Mouse (Mus musculus) embryonic facial prominence, embryonic 13.5 days (tissue): ENCODE results near the gene Cyp2ab1. TPM values are rescaled to one million over a fixed set of nuclear protein-coding genes. Genes with fewer than 3 reads are reported as not detected.

ENCODE experiments used
- ATAC-seq: fragments of 200-750 bp; cut with Nextera tagmentation; 2 replicates; pipeline ENCODE4 v1.8.0; 2017; ENCODE audit warnings: low read depth; ENCODE audit not compliant: insufficient number of reproducible peaks, insufficient read depth, low FRiP score, low TSS enrichment
- H3K27ac ChIP-seq: fragments of 300-500 bp; sonication (generic); 2 replicates; pipeline ENCODE4 v1.5.1; 2015; ENCODE audit warnings: moderate library complexity, mild to moderate bottlenecking, inconsistent platforms
- H3K27me3 ChIP-seq: fragments of 300-500 bp; sonication (generic); 2 replicates; pipeline ENCODE4 v1.6.1; 2015; ENCODE audit warnings: mild to moderate bottlenecking, inconsistent platforms
- H3K36me3 ChIP-seq: fragments of 300-500 bp; sonication (generic); 2 replicates; pipeline ENCODE4 v1.6.1; 2015; ENCODE audit warnings: mild to moderate bottlenecking, inconsistent platforms
- H3K4me1 ChIP-seq: fragments of 300-500 bp; sonication (generic); 2 replicates; pipeline ENCODE4 v1.6.1; 2015; ENCODE audit warnings: inconsistent platforms
- H3K4me2 ChIP-seq: fragments of 300-500 bp; sonication (generic); 2 replicates; pipeline ENCODE4 v1.6.1; 2015; ENCODE audit warnings: moderate library complexity, mild to moderate bottlenecking, inconsistent platforms
- H3K4me3 ChIP-seq: fragments of 300-500 bp; sonication (generic); 2 replicates; pipeline ENCODE4 v1.5.1; 2015; ENCODE audit warnings: mild to moderate bottlenecking, inconsistent platforms
- H3K9ac ChIP-seq: fragments of 300-500 bp; sonication (generic); 2 replicates; pipeline ENCODE4 v1.6.1; 2015; ENCODE audit warnings: mild to moderate bottlenecking, inconsistent platforms
- H3K9me3 ChIP-seq: fragments of 300-500 bp; sonication (generic); 2 replicates; pipeline ENCODE4 v1.6.1; 2016; ENCODE audit warnings: inconsistent platforms
- WGBS: fragments of 180-500 bp; shearing (Covaris S2); methylation state at CpG from one replicate; pipeline ENCODE4 v1.1.7; 2015; ENCODE audit warnings: mixed read lengths; 5-methylcytosine and 5-hydroxymethylcytosine counted together
- polyA plus RNA-seq: library from polyadenylated mRNA; unstranded; fragments of >200 nt; fragmentation: Nextera tagmentation; extraction: Ambion mirVana; gene quantifications from 2 replicates; pipeline ENCODE4 v1.2.1, GENCODE M21; 2015

Cyp2ab1 gene
- polyA plus RNA-seq, 1 experiment from 2014 or later, result not detected

DNA sequence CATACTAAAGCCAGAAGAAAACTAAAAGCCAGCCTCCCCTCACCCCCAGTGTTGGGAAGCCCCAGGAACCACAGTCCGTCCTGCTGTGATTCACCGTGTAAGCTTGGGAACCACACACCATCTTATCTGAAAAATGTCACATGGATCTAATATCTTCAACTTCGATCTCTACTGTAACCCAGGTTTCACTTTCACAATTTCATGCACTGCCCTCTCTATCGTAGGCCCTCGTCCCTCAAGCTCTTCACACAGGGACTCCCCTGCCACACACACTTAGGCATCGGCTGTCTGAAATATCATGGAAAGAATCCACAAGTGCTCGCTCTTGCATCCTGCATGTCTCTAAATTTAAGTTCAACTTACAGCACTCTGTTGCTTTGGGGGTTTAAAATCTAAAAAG is 60.1 kb downstream of the Cyp2ab1 start:
- 62% methylated on average over 7 of the region's 7 CpGs for WGBS
- H3K4me2 ChIP-seq, result no peak overlapping the region
- H3K36me3 ChIP-seq, result no peaks in the 10 kb centered on the region
- no peaks in the 10 kb centered on the region for H3K27me3 ChIP-seq
- H3K27ac ChIP-seq, result no peak overlapping the region
- no peaks in the 10 kb centered on the region for H3K4me1 ChIP-seq
- H3K9me3 ChIP-seq, result no peaks in the 10 kb centered on the region
- ATAC-seq, result no peak
- no peak overlapping the region for H3K9ac ChIP-seq
- H3K4me3 ChIP-seq, result no peak overlapping the region

Other genes starting within 250 kb of the Cyp2ab1 start
- gene Klhl24, start 227.9 kb downstream of the Cyp2ab1 start, polyA plus RNA-seq, result 26.9 and 32.7 TPM in 2 replicates
- 40.3 and 41.0 TPM in 2 replicates for gene Yeats2, start 184.3 kb downstream of the Cyp2ab1 start, polyA plus RNA-seq
- 0.69 and 0.98 TPM in 2 replicates for gene Map6d1, start 84.0 kb downstream of the Cyp2ab1 start, polyA plus RNA-seq
- 96.6 and 106 TPM in 2 replicates for gene Parl, start 23.0 kb downstream of the Cyp2ab1 start, polyA plus RNA-seq
- gene Abcc5, start 101.0 kb upstream of the Cyp2ab1 start, polyA plus RNA-seq, result 77.0 and 88.5 TPM in 2 replicates
- 96.6 and 114 TPM in 2 replicates for gene Eif2b5, start 173.4 kb upstream of the Cyp2ab1 start, polyA plus RNA-seq
- gene Dvl3, start 191.6 kb upstream of the Cyp2ab1 start, polyA plus RNA-seq, result 26.7 and 27.1 TPM in 2 replicates
- gene Ap2m1, start 210.1 kb upstream of the Cyp2ab1 start, polyA plus RNA-seq, result 610 and 646 TPM in 2 replicates
- gene Abcf3, start 223.2 kb upstream of the Cyp2ab1 start, polyA plus RNA-seq, result 65.0 and 77.4 TPM in 2 replicates